Mouse (Mus musculus): ENCODE results near the gene Mcoln2. TPM values are rescaled to one million over a fixed set of nuclear protein-coding genes. Genes with fewer than 3 reads are reported as not detected.

Mcoln2 gene
- polyA plus RNA-seq, 1 experiment from 2014 or later, result 0.24 TPM

GRCm38 (mm10) chr3:146244630-146245029 is 95.0 kb downstream of the Mcoln2 start:
- no peak for ATAC-seq (ENCODE audit: low FRiP score, low read depth)
- Histone ChIP-seq H3K4me3 (no peak overlapping the region), H3K4me1 (no peaks in the 10 kb centered on the region), H3K27ac (replicated peaks) (no peak overlapping the region), H3K9ac (replicated peaks) (no peak overlapping the region), H3K36me3 (no peaks in the 10 kb centered on the region), H3K9me3 (no peaks in the 10 kb centered on the region), H3K4me2 (replicated peaks) (no peak overlapping the region), H3K27me3 (no peaks in the 10 kb centered on the region)
- WGBS, result 80% methylated on average over 1 of the region's 1 CpGs

Other genes starting within 250 kb of the Mcoln2 start
- 43.5 and 47.1 TPM in 2 replicates for gene Bcl10, start 227.0 kb upstream of the Mcoln2 start, polyA plus RNA-seq (2016; fragmentation: Nextera tagmentation; extraction: Ambion mirVana)
- 58.8 and 61.5 TPM in 2 replicates for gene 2410004B18Rik, start 211.8 kb upstream of the Mcoln2 start, polyA plus RNA-seq (2016; fragmentation: Nextera tagmentation; extraction: Ambion mirVana)
- 0.92 and 1.3 TPM in 2 replicates for gene Syde2, start 162.0 kb upstream of the Mcoln2 start, polyA plus RNA-seq (2016; fragmentation: Nextera tagmentation; extraction: Ambion mirVana)
- gene Wdr63, start 41.7 kb upstream of the Mcoln2 start, polyA plus RNA-seq (2016; fragmentation: Nextera tagmentation; extraction: Ambion mirVana), result 0.18 and 0.34 TPM in 2 replicates
- 1.9 and 2.5 TPM in 2 replicates for gene Mcoln3, start 32.4 kb upstream of the Mcoln2 start, polyA plus RNA-seq (2016; fragmentation: Nextera tagmentation; extraction: Ambion mirVana)
- gene Lpar3, start 71.1 kb downstream of the Mcoln2 start, polyA plus RNA-seq (2016; fragmentation: Nextera tagmentation; extraction: Ambion mirVana), result 0.35 and 0.52 TPM in 2 replicates

Data from midbrain, embryonic 12.5 days (tissue).